Mouse (Mus musculus) layer of hippocampus, postnatal 36 days (tissue): ENCODE measurements around the gene Scn4a. TPM values are rescaled to one million over a fixed set of nuclear protein-coding genes. Genes with fewer than 3 reads are reported as not detected.
A peak's percentile ranks its signal among the peaks of the same experiment; 100 is the strongest.
"Not testable (repeated sequence)": the region's sequence is repeated elsewhere in the genome, so short reads cannot be mapped to it uniquely, and the experiment has no call there.

ENCODE experiments used
- DNase-seq, 2 experiments: peaks; one replicate each; pipeline ENCODE4 v3.0.0; 2022
- total RNA-seq, 2 experiments: library from RNA; stranded (reverse); gene quantifications; 2 replicates each; pipeline ENCODE4 v1.2.3; 2021

The Scn4a gene
- total RNA-seq, 2 experiments from 2014 or later, result not detected

GRCm38 (mm10) chr11:106355382-106356128, 2.5 kb upstream of the Scn4a start:
- DNase-seq, result no peak

GRCm38 (mm10) chr11:106354181-106354580, 1.1 kb upstream of the Scn4a start:
- DNase-seq, result no peak

- DNase-seq, result no peak
Measured at GRCm38 (mm10) chr11:106351941-106352340, 1.1 kb downstream of the Scn4a start.

GRCm38 (mm10) chr11:106351253-106351652, 1.8 kb downstream of the Scn4a start:
- DNase-seq, result no peak

GRCm38 (mm10) chr11:106350853-106351252, 2.2 kb downstream of the Scn4a start:
- no peak for DNase-seq

- no peak for DNase-seq
Measured at GRCm38 (mm10) chr11:106349772-106350171, 3.3 kb downstream of the Scn4a start.

GRCm38 (mm10) chr11:106344910-106345309, 8.2 kb downstream of the Scn4a start:
- no peak for DNase-seq

GRCm38 (mm10) chr11:106340990-106341520, 12.0 kb downstream of the Scn4a start:
- DNase-seq, result no peak

- not testable (repeated sequence) for DNase-seq
Measured at GRCm38 (mm10) chr11:106339323-106339722, 13.8 kb downstream of the Scn4a start.

- DNase-seq, result no peak
Measured at GRCm38 (mm10) chr11:106338870-106339269, 14.2 kb downstream of the Scn4a start.

- no peak for DNase-seq
Measured at GRCm38 (mm10) chr11:106338029-106338428, 15.1 kb downstream of the Scn4a start.

GRCm38 (mm10) chr11:106334066-106334465, 19.0 kb downstream of the Scn4a start:
- DNase-seq, result no peak

GRCm38 (mm10) chr11:106332458-106332857, 20.6 kb downstream of the Scn4a start:
- DNase-seq, result no peak

GRCm38 (mm10) chr11:106329682-106330081, 23.4 kb downstream of the Scn4a start:
- peak in 1 of 2 experiments; percentile 17 for DNase-seq

- no peak for DNase-seq
Measured at GRCm38 (mm10) chr11:106329128-106329527, 24.0 kb downstream of the Scn4a start.

- DNase-seq, result no peak
Measured at GRCm38 (mm10) chr11:106328521-106328920, 24.6 kb downstream of the Scn4a start.

- DNase-seq, result no peak
Measured at GRCm38 (mm10) chr11:106326475-106326874, 26.6 kb downstream of the Scn4a start.

GRCm38 (mm10) chr11:106325566-106326206, 27.4 kb downstream of the Scn4a start:
- DNase-seq, result peak; percentile 43 to 51

GRCm38 (mm10) chr11:106324858-106325257, 28.2 kb downstream of the Scn4a start:
- DNase-seq, result no peak

- DNase-seq, result no peak
Measured at GRCm38 (mm10) chr11:106318406-106319366, 34.4 kb downstream of the Scn4a start.

- no peak for DNase-seq
Measured at GRCm38 (mm10) chr11:106317801-106318200, 35.3 kb downstream of the Scn4a start.

- no peak for DNase-seq
Measured at GRCm38 (mm10) chr11:106316416-106316815, 36.7 kb downstream of the Scn4a start.
